Mouse (Mus musculus): ENCODE data around the gene B4galnt1. TPM values are rescaled to one million over a fixed set of nuclear protein-coding genes. Genes with fewer than 3 reads are reported as not detected.

B4galnt1 gene
- polyA plus RNA-seq, 1 experiment from 2014 or later, result 93.4 TPM

GRCm38 (mm10) chr10:127164190-127164589 is 835 bp upstream of the B4galnt1 start:
- Histone ChIP-seq H3K4me3 (ENCODE audit: low read depth, low read length) (no peak overlapping the region), H3K9ac (replicated peaks; ENCODE audit: low read depth, low read length) (peak overlapping the region; percentile 96; the same call in 1 of the 2 replicates), H3K4me1 (ENCODE audit: control insufficient read depth, insufficient read depth, low read length) (peaks cover 13% of the 10 kb centered on the region), H3K4me2 (ENCODE audit: low read depth, low read length) (peak overlapping the region; percentile 67), H3K36me3 (ENCODE audit: control insufficient read depth, insufficient read depth, low read length) (peaks cover 2% of the 10 kb centered on the region), H3K9me3 (ENCODE audit: control insufficient read depth, low read length) (no peaks in the 10 kb centered on the region), H3K27ac (ENCODE audit: low read depth, low read length) (peak overlapping the region; percentile 91; the same call in 1 of the 2 replicates), H3K27me3 (ENCODE audit: control insufficient read depth, insufficient read depth, low read length) (peaks cover 6% of the 10 kb centered on the region)
- ATAC-seq (ENCODE audit: low read depth), result no peak
- 91% methylated on average over 4 of the region's 4 CpGs for WGBS

- peak overlapping the region; percentile 87 for H3K4me3 ChIP-seq (ENCODE audit: low read depth, low read length)
- peak overlapping the region; percentile 91 for H3K27ac ChIP-seq (ENCODE audit: low read depth, low read length)
- H3K9me3 ChIP-seq (ENCODE audit: control insufficient read depth, low read length), result no peaks in the 10 kb centered on the region
- ATAC-seq (ENCODE audit: low read depth), result no peak; the same call in 1 of the 2 replicates
- peaks cover 15% of the 10 kb centered on the region for H3K27me3 ChIP-seq (ENCODE audit: control insufficient read depth, insufficient read depth, low read length)
- peak overlapping the region; percentile 96 for H3K9ac ChIP-seq (replicated peaks; ENCODE audit: low read depth, low read length)
- under 1% methylated on average over 42 of the region's 42 CpGs for WGBS
- H3K4me1 ChIP-seq (ENCODE audit: control insufficient read depth, insufficient read depth, low read length), result peaks cover 18% of the 10 kb centered on the region
- peaks cover 5% of the 10 kb centered on the region for H3K36me3 ChIP-seq (ENCODE audit: control insufficient read depth, insufficient read depth, low read length)
- H3K4me2 ChIP-seq (ENCODE audit: low read depth, low read length), result peak overlapping the region; percentile 67
Measured at GRCm38 (mm10) chr10:127165354-127165653, 279 bp downstream of the B4galnt1 start.

- H3K9ac ChIP-seq (replicated peaks; ENCODE audit: low read depth, low read length), result peak overlapping the region; percentile 96
- H3K36me3 ChIP-seq (ENCODE audit: control insufficient read depth, insufficient read depth, low read length), result peaks cover 5% of the 10 kb centered on the region
- peaks cover 18% of the 10 kb centered on the region for H3K27me3 ChIP-seq (ENCODE audit: control insufficient read depth, insufficient read depth, low read length)
- under 1% methylated on average over 55 of the region's 56 CpGs for WGBS
- H3K27ac ChIP-seq (ENCODE audit: low read depth, low read length), result peak overlapping the region; percentile 91
- H3K9me3 ChIP-seq (ENCODE audit: control insufficient read depth, low read length), result no peaks in the 10 kb centered on the region
- H3K4me1 ChIP-seq (ENCODE audit: control insufficient read depth, insufficient read depth, low read length), result peaks cover 21% of the 10 kb centered on the region
- peak; percentile 66 for ATAC-seq (ENCODE audit: low read depth)
- peak overlapping the region; percentile 87 for H3K4me3 ChIP-seq (ENCODE audit: low read depth, low read length)
- H3K4me2 ChIP-seq (ENCODE audit: low read depth, low read length), result peak overlapping the region; percentile 67
Measured at GRCm38 (mm10) chr10:127165654-127166403, 804 bp downstream of the B4galnt1 start.

GRCm38 (mm10) chr10:127166404-127166715 is 1.3 kb downstream of the B4galnt1 start:
- peaks cover 20% of the 10 kb centered on the region for H3K27me3 ChIP-seq (ENCODE audit: control insufficient read depth, insufficient read depth, low read length)
- ATAC-seq (ENCODE audit: low read depth), result no peak
- 2% methylated on average over 11 of the region's 11 CpGs for WGBS

GRCm38 (mm10) chr10:127166771-127167613 is 2.0 kb downstream of the B4galnt1 start:
- Histone ChIP-seq H3K27me3 (ENCODE audit: control insufficient read depth, insufficient read depth, low read length) (peaks cover 20% of the 10 kb centered on the region), H3K4me1 (ENCODE audit: control insufficient read depth, insufficient read depth, low read length) (peaks cover 21% of the 10 kb centered on the region), H3K4me3 (ENCODE audit: low read depth, low read length) (peak overlapping the region; percentile 87), H3K9ac (replicated peaks; ENCODE audit: low read depth, low read length) (peak overlapping the region; percentile 96), H3K27ac (ENCODE audit: low read depth, low read length) (peak overlapping the region; percentile 91), H3K4me2 (ENCODE audit: low read depth, low read length) (peak overlapping the region; percentile 67), H3K36me3 (ENCODE audit: control insufficient read depth, insufficient read depth, low read length) (peaks cover 8% of the 10 kb centered on the region), H3K9me3 (ENCODE audit: control insufficient read depth, low read length) (no peaks in the 10 kb centered on the region)
- ATAC-seq (ENCODE audit: low read depth), result no peak
- 21% methylated on average over 15 of the region's 15 CpGs for WGBS

More at GRCm38 (mm10) chr10:127166404-127166715, 1.3 kb downstream of the B4galnt1 start:
- H3K4me1 ChIP-seq (ENCODE audit: control insufficient read depth, insufficient read depth, low read length), result peaks cover 21% of the 10 kb centered on the region
- peak overlapping the region; percentile 87 for H3K4me3 ChIP-seq (ENCODE audit: low read depth, low read length)
- no peaks in the 10 kb centered on the region for H3K9me3 ChIP-seq (ENCODE audit: control insufficient read depth, low read length)
- peak overlapping the region; percentile 91 for H3K27ac ChIP-seq (ENCODE audit: low read depth, low read length)
- H3K9ac ChIP-seq (replicated peaks; ENCODE audit: low read depth, low read length), result peak overlapping the region; percentile 96
- peak overlapping the region; percentile 67 for H3K4me2 ChIP-seq (ENCODE audit: low read depth, low read length)
- peaks cover 8% of the 10 kb centered on the region for H3K36me3 ChIP-seq (ENCODE audit: control insufficient read depth, insufficient read depth, low read length)

- peaks cover 20% of the 10 kb centered on the region for H3K27me3 ChIP-seq (ENCODE audit: control insufficient read depth, insufficient read depth, low read length)
- peak overlapping the region; percentile 87; the same call in 1 of the 2 replicates for H3K4me3 ChIP-seq (ENCODE audit: low read depth, low read length)
- no peaks in the 10 kb centered on the region for H3K9me3 ChIP-seq (ENCODE audit: control insufficient read depth, low read length)
- peak overlapping the region; percentile 67; the same call in 1 of the 2 replicates for H3K4me2 ChIP-seq (ENCODE audit: low read depth, low read length)
- peaks cover 21% of the 10 kb centered on the region for H3K4me1 ChIP-seq (ENCODE audit: control insufficient read depth, insufficient read depth, low read length)
- no peak overlapping the region for H3K9ac ChIP-seq (replicated peaks; ENCODE audit: low read depth, low read length)
- no peak overlapping the region for H3K27ac ChIP-seq (ENCODE audit: low read depth, low read length)
- peaks cover 12% of the 10 kb centered on the region for H3K36me3 ChIP-seq (ENCODE audit: control insufficient read depth, insufficient read depth, low read length)
- ATAC-seq (ENCODE audit: low read depth), result no peak
- WGBS, result 54% methylated on average over 10 of the region's 10 CpGs
Measured at GRCm38 (mm10) chr10:127167614-127168192, 2.7 kb downstream of the B4galnt1 start.

GRCm38 (mm10) chr10:127170002-127170401 is 5.0 kb downstream of the B4galnt1 start:
- peaks cover 12% of the 10 kb centered on the region for H3K36me3 ChIP-seq (ENCODE audit: control insufficient read depth, insufficient read depth, low read length)
- peak overlapping the region; percentile 38; the same call in 1 of the 2 replicates for H3K4me2 ChIP-seq (ENCODE audit: low read depth, low read length)
- H3K27ac ChIP-seq (ENCODE audit: low read depth, low read length), result no peak overlapping the region
- H3K9ac ChIP-seq (replicated peaks; ENCODE audit: low read depth, low read length), result no peak overlapping the region
- peaks cover 20% of the 10 kb centered on the region for H3K27me3 ChIP-seq (ENCODE audit: control insufficient read depth, insufficient read depth, low read length)
- H3K4me1 ChIP-seq (ENCODE audit: control insufficient read depth, insufficient read depth, low read length), result peaks cover 21% of the 10 kb centered on the region
- 0 out of 2 replicates have a peak overlapping the region, but pooled peaks have one; percentile 7 for H3K4me3 ChIP-seq (ENCODE audit: low read depth, low read length)
- H3K9me3 ChIP-seq (ENCODE audit: control insufficient read depth, low read length), result no peaks in the 10 kb centered on the region
- WGBS, result 4% methylated on average over 22 of the region's 22 CpGs
- no peak for ATAC-seq (ENCODE audit: low read depth)

- Histone ChIP-seq H3K4me1 (ENCODE audit: control insufficient read depth, insufficient read depth, low read length) (peaks cover 21% of the 10 kb centered on the region), H3K27ac (ENCODE audit: low read depth, low read length) (no peak overlapping the region), H3K4me3 (ENCODE audit: low read depth, low read length) (peak overlapping the region; percentile 15), H3K4me2 (ENCODE audit: low read depth, low read length) (peak overlapping the region; percentile 38), H3K27me3 (ENCODE audit: control insufficient read depth, insufficient read depth, low read length) (peaks cover 16% of the 10 kb centered on the region), H3K9me3 (ENCODE audit: control insufficient read depth, low read length) (no peaks in the 10 kb centered on the region), H3K9ac (replicated peaks; ENCODE audit: low read depth, low read length) (no peak overlapping the region), H3K36me3 (ENCODE audit: control insufficient read depth, insufficient read depth, low read length) (peaks cover 12% of the 10 kb centered on the region)
- WGBS, result 2% methylated on average over 29 of the region's 29 CpGs
- peak; percentile 41; the same call in 1 of the 2 replicates for ATAC-seq (ENCODE audit: low read depth)
Measured at GRCm38 (mm10) chr10:127170837-127171272, 5.8 kb downstream of the B4galnt1 start.

Data from neural tube, embryonic 14.5 days (tissue).